Mouse (Mus musculus): Measurements from ENCODE around the gene Gm4952. TPM values are rescaled to one million over a fixed set of nuclear protein-coding genes. Genes with fewer than 3 reads are reported as not detected.

Gene Gm4952
- not detected for total RNA-seq (2021)
- long read RNA-seq, experiment 1, result 0 reads
- long read RNA-seq, experiment 2, result 0 reads

DNA sequence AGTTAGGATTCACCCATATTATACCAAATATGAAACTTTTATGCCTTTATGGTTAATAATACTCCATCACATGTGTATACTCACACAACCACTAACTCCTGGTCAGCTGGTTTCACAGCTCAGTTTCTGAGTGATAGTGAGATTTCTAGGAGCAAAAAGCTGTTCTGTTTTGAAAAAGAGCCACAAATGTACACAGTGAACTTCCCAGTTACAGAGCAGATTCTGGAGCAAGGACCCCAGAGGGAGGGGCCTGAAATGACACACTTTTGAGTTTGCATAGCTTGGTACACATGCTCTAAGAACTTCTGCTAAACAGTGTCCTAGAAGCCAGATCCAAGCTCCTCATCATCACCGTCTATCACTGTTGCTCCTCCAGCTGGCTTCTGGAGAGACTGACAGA lies at the start of gene Gm4952:
TSS of gene Gm4952 (plus strand) at position 301 of the 400 bp plus-strand sequence.
- Histone ChIP-seq H3K4me3 (no peak within 1 kb of the TSS), H3K27ac (no peak within 1 kb of the TSS)
- no peak for TF ChIP-seq CTCF (conservative IDR thresholded peaks at IDR 0.05)
- no peak for DNase-seq (ENCODE audit: low spot score in 2 of 2)

DNA sequence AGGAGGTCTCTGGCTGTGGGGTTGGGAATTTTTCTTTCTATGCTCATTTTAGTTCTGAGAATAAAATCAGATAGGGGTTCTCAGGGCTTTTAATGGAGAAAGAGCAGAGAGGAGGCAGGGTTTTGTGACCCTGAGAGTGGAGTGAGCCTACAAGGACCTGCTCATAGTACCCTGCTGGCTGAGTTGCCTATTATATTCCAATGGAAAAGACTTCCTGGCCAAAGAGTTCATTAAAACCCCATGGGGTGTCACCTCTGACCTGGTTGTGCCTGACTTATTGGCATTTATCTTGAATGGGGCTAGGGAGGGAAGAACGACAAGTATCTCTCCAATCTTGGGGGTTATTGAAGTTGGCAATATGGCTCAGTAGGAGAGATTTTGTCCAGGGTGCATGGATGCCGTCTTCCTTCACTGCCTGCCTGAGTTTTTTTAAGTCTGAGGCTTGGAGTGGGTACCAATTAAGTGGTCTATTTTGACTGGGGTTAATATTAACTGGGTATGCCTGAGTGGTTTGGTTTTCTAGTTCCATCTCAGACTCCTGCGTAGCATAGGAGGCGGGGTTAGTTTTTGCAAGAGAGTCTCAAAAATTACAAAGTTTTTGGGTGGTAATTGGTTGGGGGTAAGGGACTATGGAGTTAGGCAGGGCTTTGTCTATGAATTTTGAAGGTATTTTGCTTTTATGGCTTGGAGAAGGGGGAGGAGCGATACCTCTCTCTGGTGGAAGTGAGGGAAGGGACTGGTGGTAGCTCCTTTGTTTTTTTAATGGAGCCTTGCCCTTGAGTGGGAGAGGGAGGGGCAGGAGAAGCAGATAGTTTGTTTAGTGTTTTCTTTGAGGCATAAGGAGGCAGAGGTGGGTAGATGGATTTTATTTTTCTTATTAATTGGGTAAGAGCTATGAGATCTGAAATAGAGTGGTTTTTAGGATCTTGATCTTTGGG lies 49.5 kb upstream of the Gm4952 start:
- DNase-seq (ENCODE audit: low spot score in 2 of 2), result no peak
- no peak for TF ChIP-seq CTCF (conservative IDR thresholded peaks at IDR 0.05)

DNA sequence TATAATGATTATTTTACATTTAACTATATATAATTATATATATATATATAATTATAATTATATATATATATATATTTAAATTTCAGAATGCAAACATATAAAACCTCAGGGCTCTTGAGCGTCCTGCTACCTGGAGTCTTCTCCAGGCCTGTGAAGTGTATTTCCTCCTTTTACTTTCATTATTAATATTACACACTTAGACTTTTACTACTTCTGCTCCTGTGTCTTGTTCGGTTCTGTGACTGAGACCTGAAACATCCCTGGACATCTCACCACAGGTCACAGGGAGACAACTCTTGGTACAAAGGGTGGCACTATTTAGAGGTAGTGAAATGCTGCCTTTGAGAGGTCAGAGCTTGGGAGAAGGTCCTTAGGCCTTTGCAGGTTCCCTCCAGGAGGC lies 43.5 kb upstream of the Gm4952 start:
- Histone ChIP-seq H3K4me3 (no peak overlapping the region), H3K27ac (no peak overlapping the region)
- DNase-seq (ENCODE audit: low spot score in 2 of 2), result no peak
- no peak for TF ChIP-seq CTCF (conservative IDR thresholded peaks at IDR 0.05)

More for the DNA sequence above, 49.5 kb upstream of the Gm4952 start:
- Histone ChIP-seq H3K4me3 (no peak overlapping the region), H3K27ac (no peak overlapping the region)

DNA sequence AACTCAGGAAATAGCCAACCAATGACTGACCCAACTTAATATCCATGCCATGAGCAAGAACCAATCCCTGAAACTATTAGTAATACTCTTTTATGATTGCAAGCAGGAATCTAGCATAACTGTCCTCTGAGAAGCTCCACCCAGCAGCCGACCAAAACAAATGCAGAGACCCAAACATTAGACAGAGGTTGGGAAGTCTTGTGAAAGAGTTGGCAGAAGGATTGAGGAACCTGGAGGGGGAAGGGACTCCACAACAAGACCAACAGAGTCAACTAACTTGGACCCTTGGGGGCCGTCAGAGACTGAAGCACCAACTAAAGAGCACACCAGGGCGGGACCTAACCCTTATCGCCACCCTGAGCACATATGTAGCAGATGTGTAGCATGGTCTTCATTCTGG lies 41.6 kb upstream of the Gm4952 start:
- DNase-seq (ENCODE audit: low spot score in 2 of 2), result no peak
- no peak overlapping the region for H3K27ac ChIP-seq
- TF ChIP-seq CTCF (conservative IDR thresholded peaks at IDR 0.05), result no peak
- no peak overlapping the region for H3K4me3 ChIP-seq

DNA sequence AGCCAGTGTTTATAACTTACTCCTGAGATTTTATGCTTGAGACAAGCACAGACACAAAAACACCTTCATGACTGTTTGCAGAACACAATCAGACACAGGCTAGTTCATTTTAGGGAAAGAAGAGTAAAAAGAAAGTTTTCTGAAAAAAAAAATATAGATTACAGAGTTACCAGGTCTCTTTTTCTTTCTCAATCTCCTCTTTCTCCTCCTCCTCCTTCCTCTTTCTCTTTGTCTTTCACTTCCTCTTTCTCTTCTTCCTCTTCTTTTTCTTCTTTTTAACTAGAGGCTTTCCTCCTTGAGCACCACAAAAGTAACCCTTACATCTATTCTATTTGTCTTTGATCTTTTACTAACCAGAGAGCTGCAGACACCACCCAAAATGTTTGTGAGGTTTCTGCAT lies 35.6 kb upstream of the Gm4952 start:
- H3K27ac ChIP-seq, result no peak overlapping the region
- H3K4me3 ChIP-seq, result no peak overlapping the region
- no peak for DNase-seq (ENCODE audit: low spot score in 2 of 2)
- TF ChIP-seq CTCF (conservative IDR thresholded peaks at IDR 0.05), result no peak

DNA sequence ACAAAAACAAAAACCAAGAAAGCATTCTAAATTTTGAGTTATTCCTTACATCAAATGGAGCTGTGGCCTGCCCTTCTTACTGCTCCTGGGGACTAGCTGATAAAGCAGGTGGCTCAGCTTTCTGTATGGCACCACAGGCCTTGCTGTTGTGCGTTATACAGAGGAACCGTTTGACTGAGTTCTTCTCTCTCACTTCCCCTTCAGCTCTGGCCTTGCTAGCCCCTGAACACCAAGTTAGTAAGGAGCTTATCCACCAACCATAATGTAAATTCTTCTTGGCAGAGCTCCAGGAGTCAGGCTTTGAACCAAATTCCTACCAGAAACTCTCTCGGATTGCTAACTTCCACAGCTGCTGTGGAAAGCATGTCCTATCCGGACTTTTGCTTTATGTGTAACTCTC lies 32.8 kb upstream of the Gm4952 start:
- Histone ChIP-seq H3K27ac (no peak overlapping the region), H3K4me3 (no peak overlapping the region)
- no peak for TF ChIP-seq CTCF (conservative IDR thresholded peaks at IDR 0.05)
- DNase-seq (ENCODE audit: low spot score in 2 of 2), result no peak

DNA sequence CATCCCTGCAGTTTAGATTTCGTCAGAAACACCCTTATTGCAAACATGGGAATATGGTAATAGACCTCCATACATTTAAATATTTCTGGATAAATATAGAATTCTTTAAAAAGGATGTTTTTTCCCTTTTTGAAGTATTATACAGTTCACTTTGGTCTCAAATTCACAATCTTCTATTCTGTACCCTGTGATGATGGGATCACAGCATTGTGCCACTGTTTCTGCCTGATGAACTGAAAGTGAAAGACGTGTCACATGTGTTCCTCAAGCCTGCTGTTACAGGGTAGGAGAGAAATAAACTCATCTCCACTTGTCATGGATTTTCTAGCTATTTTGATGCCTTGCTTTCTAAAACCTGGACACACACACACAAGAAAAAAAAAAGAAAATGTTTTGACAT lies 28.9 kb upstream of the Gm4952 start:
- DNase-seq (ENCODE audit: low spot score in 2 of 2), result no peak
- TF ChIP-seq CTCF (conservative IDR thresholded peaks at IDR 0.05), result no peak
- no peak overlapping the region for H3K4me3 ChIP-seq
- no peak overlapping the region for H3K27ac ChIP-seq

DNA sequence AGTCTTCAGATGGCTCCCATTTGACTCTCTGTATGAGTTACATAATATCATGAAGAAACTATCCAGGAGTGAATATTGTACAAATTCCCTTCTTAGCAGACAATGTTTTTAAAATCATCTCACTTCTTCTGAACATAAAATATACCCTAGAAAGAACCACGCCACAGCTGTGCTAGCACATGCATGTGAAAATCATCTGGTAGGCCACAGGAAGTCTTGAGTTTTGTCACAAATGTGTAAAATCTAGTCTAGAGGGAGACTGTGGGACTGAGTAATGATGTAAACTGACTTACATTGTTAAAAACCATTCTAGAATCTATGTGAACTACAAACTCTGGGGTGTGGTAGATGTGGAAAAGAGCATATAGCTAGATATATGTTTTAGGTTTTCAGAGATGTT lies 28.1 kb upstream of the Gm4952 start:
- Histone ChIP-seq H3K4me3 (no peak overlapping the region), H3K27ac (no peak overlapping the region)
- DNase-seq (ENCODE audit: low spot score in 2 of 2), result no peak
- no peak for TF ChIP-seq CTCF (conservative IDR thresholded peaks at IDR 0.05)

DNA sequence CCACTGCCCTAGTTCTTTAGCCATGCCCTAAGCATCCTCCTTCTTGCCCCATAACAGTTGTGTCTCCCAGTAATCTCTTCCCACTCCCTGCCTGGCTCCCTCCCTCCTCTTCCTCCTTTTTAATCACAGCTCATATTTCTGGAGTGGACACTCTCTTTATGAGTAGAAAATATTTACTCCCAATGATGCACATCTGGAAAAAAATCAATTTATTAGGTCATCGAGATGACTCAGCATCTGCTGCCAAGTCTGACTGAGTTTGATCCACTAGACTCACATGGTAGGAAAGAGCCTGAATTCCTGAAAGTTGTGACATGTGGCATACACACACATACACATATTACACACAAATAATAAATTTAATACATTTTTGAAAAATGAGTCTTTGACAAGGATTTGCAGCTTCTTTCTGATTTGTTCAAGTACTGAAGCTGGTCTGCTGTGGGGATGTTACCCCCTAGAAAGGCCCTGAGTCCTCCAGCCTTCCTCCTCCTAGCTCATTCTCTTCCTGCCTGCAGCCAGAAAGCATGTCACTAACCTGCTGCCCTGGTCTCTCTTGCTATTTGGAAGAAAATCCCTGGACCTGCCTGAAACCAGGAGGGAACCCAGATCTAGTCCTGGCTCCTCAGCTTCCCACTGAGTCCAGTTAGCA lies 27.0 kb upstream of the Gm4952 start:
- Histone ChIP-seq H3K4me3 (peak overlapping the region; percentile 47; the same call in 1 of the 2 replicates), H3K27ac (no peak overlapping the region)
- DNase-seq (ENCODE audit: low spot score in 2 of 2), result no peak
- TF ChIP-seq CTCF (conservative IDR thresholded peaks at IDR 0.05), result no peak

DNA sequence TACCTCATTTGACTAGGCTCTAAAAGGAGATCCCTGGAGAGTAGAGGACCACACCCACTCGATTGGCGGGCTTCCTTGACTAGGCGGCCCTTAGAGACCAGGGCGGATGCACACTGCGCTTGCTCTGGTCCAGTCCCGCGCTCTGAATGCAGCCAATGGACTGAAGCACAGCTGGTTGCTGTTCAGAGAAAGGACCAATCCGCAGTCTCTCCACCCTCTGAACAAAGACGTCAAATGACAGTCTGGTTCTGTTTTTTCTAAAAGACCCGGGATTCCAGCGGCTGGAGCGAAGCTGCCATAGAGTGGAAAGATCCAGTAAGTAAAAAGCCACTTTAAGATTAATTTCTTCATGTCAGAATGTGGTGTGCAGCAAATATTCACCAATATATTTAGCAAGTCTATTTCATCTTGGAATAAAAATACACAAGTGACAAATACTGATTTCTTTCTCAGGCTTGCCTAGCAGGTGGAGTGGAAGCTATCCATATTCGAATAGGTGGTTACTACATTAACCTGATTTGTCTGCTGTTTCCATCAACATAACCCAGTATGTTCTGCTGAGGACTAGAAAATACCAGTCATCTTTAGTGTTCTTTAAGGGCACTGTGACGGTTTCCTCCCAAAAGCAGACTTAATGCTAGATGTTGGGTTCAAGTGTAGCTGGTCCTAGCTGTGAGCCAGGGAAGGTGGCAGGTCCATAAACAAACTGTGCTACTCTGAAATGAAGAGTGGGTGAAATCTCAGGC lies 26.3 kb upstream of the Gm4952 start:
- Histone ChIP-seq H3K4me3 (peak overlapping the region; percentile 47), H3K27ac (peak overlapping the region; percentile 33; the same call in 1 of the 2 replicates)
- TF ChIP-seq CTCF (conservative IDR thresholded peaks at IDR 0.05), result no peak

DNA sequence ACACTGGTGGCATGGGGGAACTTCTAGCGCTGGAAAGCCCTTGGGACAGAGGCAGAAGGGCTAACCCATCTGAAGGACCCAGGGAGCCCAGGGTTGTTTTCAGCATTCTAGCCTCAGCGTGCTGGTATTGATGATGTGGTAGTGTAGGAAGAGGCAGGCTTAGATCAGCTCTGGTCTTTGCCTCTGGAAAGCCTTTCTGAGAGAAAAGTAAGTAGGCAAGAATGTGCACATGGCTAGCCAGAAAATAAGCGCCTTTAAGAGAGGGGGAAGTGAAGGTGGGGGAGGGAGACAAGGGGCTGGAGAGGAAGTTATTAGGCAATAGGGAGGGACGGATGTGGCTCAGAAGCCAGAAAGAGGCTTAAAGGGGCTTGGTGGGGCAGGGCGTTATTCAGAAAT lies 25.8 kb upstream of the Gm4952 start:
- TF ChIP-seq CTCF (conservative IDR thresholded peaks at IDR 0.05), result no peak
- peak overlapping the region; percentile 47; the same call in 1 of the 2 replicates for H3K4me3 ChIP-seq
- DNase-seq (ENCODE audit: low spot score in 2 of 2), result no peak
- H3K27ac ChIP-seq, result peak overlapping the region; percentile 33; the same call in 1 of the 2 replicates

More for the DNA sequence above, 26.3 kb upstream of the Gm4952 start:
- peak; percentile 36 to 59 for DNase-seq (ENCODE audit: low spot score in 2 of 2)

DNA sequence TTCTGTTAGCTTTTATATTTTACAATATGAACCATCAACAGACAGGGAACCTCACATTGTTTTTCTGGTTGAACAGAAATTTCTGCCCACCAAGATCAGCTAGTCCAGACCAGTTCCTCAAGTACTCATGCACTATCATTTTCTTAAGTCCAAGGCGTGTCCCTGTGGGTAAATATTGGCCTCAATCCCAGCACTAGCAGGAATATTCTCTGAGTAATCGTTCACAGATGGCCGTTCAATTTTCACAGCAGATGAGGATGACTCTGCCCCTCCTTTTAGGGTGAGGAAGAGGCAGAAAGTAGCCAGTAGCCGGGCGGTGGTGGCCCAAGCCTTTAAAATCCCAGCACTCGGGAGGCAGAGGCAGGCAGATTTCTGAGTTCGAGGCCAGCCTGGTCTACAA lies 24.7 kb upstream of the Gm4952 start:
- DNase-seq (ENCODE audit: low spot score in 2 of 2), result peak in 1 of 2 experiments; percentile 21
- TF ChIP-seq CTCF (conservative IDR thresholded peaks at IDR 0.05), result no peak
- no peak overlapping the region for H3K27ac ChIP-seq
- H3K4me3 ChIP-seq, result no peak overlapping the region

DNA sequence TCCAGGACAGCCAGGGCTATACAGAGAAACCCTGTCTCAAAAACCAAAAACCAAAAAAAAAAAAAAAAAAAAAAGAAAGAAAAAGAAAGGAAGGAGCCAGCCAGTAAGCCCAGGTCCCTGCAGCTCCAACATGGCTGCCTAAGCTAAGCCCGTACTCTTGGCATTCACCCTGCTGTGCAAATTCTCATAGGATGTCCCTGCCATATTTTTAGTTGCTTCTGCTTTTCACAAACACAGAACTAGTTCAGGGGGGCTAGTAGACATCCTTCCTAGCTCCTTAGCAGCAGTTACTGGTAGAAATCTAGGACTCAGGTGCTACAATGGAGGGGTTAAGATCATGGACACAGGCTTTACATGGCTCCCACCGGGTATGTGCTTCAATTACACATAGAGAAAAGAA lies 24.3 kb upstream of the Gm4952 start:
- Histone ChIP-seq H3K27ac (no peak overlapping the region), H3K4me3 (no peak overlapping the region)
- DNase-seq (ENCODE audit: low spot score in 2 of 2), result no peak
- no peak for TF ChIP-seq CTCF (conservative IDR thresholded peaks at IDR 0.05)

Measured in layer of hippocampus, adult 2 months (tissue).